Mouse (Mus musculus): ENCODE data around the gene Insr. TPM values are rescaled to one million over a fixed set of nuclear protein-coding genes. Genes with fewer than 3 reads are reported as not detected.
A peak's percentile ranks its signal among the peaks of the same experiment; 100 is the strongest.
"Not testable (repeated sequence)": the region's sequence is repeated elsewhere in the genome, so short reads cannot be mapped to it uniquely, and the experiment has no call there.

Insr gene
- polyA plus RNA-seq, 1 experiment = 31.2 TPM

- TF ChIP-seq POLR2A (IDR thresholded peaks at IDR 0.05; ENCODE audit: low read depth, low read length) = no peak
- TF ChIP-seq CTCF (IDR thresholded peaks at IDR 0.05; ENCODE audit: borderline replicate concordance, insufficient read depth, low read length) = no peak
- no peak overlapping the region for H3K4me3 ChIP-seq (ENCODE audit: insufficient read depth, low read length)
Measured at GRCm38 (mm10) chr8:3309636-3310035, 30.2 kb upstream of the Insr start.

GRCm38 (mm10) chr8:3308205-3308800 is 28.9 kb upstream of the Insr start:
- not testable (repeated sequence) for H3K4me3 ChIP-seq (ENCODE audit: insufficient read depth, low read length); H3K4me1 ChIP-seq (ENCODE audit: control insufficient read depth, insufficient read depth, low read length); H3K27ac ChIP-seq (ENCODE audit: insufficient read depth, low read length)

More at GRCm38 (mm10) chr8:3309636-3310035, 30.2 kb upstream of the Insr start:
- no peak overlapping the region for H3K27ac ChIP-seq (ENCODE audit: insufficient read depth, low read length)
- H3K4me1 ChIP-seq (ENCODE audit: control insufficient read depth, insufficient read depth, low read length) = no peaks in the 10 kb centered on the region

- no peaks in the 10 kb centered on the region for H3K4me1 ChIP-seq (ENCODE audit: control insufficient read depth, insufficient read depth, low read length)
- no peak overlapping the region for H3K27ac ChIP-seq (ENCODE audit: insufficient read depth, low read length)
- H3K4me3 ChIP-seq (ENCODE audit: insufficient read depth, low read length) = no peak overlapping the region
- TF ChIP-seq CTCF (IDR thresholded peaks at IDR 0.05; ENCODE audit: borderline replicate concordance, insufficient read depth, low read length) (no peak), POLR2A (IDR thresholded peaks at IDR 0.05; ENCODE audit: low read depth, low read length) (no peak)
Measured at GRCm38 (mm10) chr8:3302131-3302530, 22.7 kb upstream of the Insr start.

GRCm38 (mm10) chr8:3299322-3299721 is 19.9 kb upstream of the Insr start:
- TF ChIP-seq CTCF (IDR thresholded peaks at IDR 0.05; ENCODE audit: borderline replicate concordance, insufficient read depth, low read length) = no peak
- no peak for TF ChIP-seq POLR2A (IDR thresholded peaks at IDR 0.05; ENCODE audit: low read depth, low read length)
- no peak overlapping the region for H3K4me3 ChIP-seq (ENCODE audit: insufficient read depth, low read length)
- no peak overlapping the region for H3K27ac ChIP-seq (ENCODE audit: insufficient read depth, low read length)
- no peaks in the 10 kb centered on the region for H3K4me1 ChIP-seq (ENCODE audit: control insufficient read depth, insufficient read depth, low read length)

GRCm38 (mm10) chr8:3285824-3286223 is 6.4 kb upstream of the Insr start:
- TF ChIP-seq CTCF (IDR thresholded peaks at IDR 0.05; ENCODE audit: borderline replicate concordance, insufficient read depth, low read length) (no peak), POLR2A (IDR thresholded peaks at IDR 0.05; ENCODE audit: low read depth, low read length) (no peak)
- no peak overlapping the region for H3K27ac ChIP-seq (ENCODE audit: insufficient read depth, low read length)
- H3K4me1 ChIP-seq (ENCODE audit: control insufficient read depth, insufficient read depth, low read length) = no peaks in the 10 kb centered on the region
- no peak overlapping the region for H3K4me3 ChIP-seq (ENCODE audit: insufficient read depth, low read length)

GRCm38 (mm10) chr8:3284656-3285055 is 5.2 kb upstream of the Insr start:
- H3K4me1 ChIP-seq (ENCODE audit: control insufficient read depth, insufficient read depth, low read length) = no peaks in the 10 kb centered on the region
- H3K27ac ChIP-seq (ENCODE audit: insufficient read depth, low read length) = no peak overlapping the region
- H3K4me3 ChIP-seq (ENCODE audit: insufficient read depth, low read length) = no peak overlapping the region
- TF ChIP-seq CTCF (IDR thresholded peaks at IDR 0.05; ENCODE audit: borderline replicate concordance, insufficient read depth, low read length) (no peak), POLR2A (IDR thresholded peaks at IDR 0.05; ENCODE audit: low read depth, low read length) (no peak)

- no peak overlapping the region for H3K4me3 ChIP-seq (ENCODE audit: insufficient read depth, low read length)
- no peak overlapping the region for H3K27ac ChIP-seq (ENCODE audit: insufficient read depth, low read length)
- H3K4me1 ChIP-seq (ENCODE audit: control insufficient read depth, insufficient read depth, low read length) = no peaks in the 10 kb centered on the region; the same call in 1 of the 2 replicates
- TF ChIP-seq POLR2A (IDR thresholded peaks at IDR 0.05; ENCODE audit: low read depth, low read length) (no peak), CTCF (IDR thresholded peaks at IDR 0.05; ENCODE audit: borderline replicate concordance, insufficient read depth, low read length) (no peak)
Measured at GRCm38 (mm10) chr8:3281296-3281695, 1.9 kb upstream of the Insr start.

- no peak overlapping the region for H3K27ac ChIP-seq (ENCODE audit: insufficient read depth, low read length)
- TF ChIP-seq POLR2A (IDR thresholded peaks at IDR 0.05; ENCODE audit: low read depth, low read length) (no peak), CTCF (IDR thresholded peaks at IDR 0.05; ENCODE audit: borderline replicate concordance, insufficient read depth, low read length) (no peak)
- no peaks in the 10 kb centered on the region; the same call in 1 of the 2 replicates for H3K4me1 ChIP-seq (ENCODE audit: control insufficient read depth, insufficient read depth, low read length)
- H3K4me3 ChIP-seq (ENCODE audit: insufficient read depth, low read length) = no peak overlapping the region
Measured at GRCm38 (mm10) chr8:3280266-3280910, 971 bp upstream of the Insr start.

GRCm38 (mm10) chr8:3279721-3280077 is 282 bp upstream of the Insr start:
- Histone ChIP-seq H3K27ac (ENCODE audit: insufficient read depth, low read length) (no peak overlapping the region), H3K4me1 (ENCODE audit: control insufficient read depth, insufficient read depth, low read length) (no peaks in the 10 kb centered on the region; the same call in 1 of the 2 replicates), H3K4me3 (ENCODE audit: insufficient read depth, low read length) (peak overlapping the region; percentile 50)
- TF ChIP-seq POLR2A (IDR thresholded peaks at IDR 0.05; ENCODE audit: low read depth, low read length) (no peak), CTCF (IDR thresholded peaks at IDR 0.05; ENCODE audit: borderline replicate concordance, insufficient read depth, low read length) (no peak)

- no peak overlapping the region for H3K27ac ChIP-seq (ENCODE audit: insufficient read depth, low read length)
- TF ChIP-seq POLR2A (IDR thresholded peaks at IDR 0.05; ENCODE audit: low read depth, low read length) (no peak), CTCF (IDR thresholded peaks at IDR 0.05; ENCODE audit: borderline replicate concordance, insufficient read depth, low read length) (no peak)
- no peaks in the 10 kb centered on the region; the same call in 1 of the 2 replicates for H3K4me1 ChIP-seq (ENCODE audit: control insufficient read depth, insufficient read depth, low read length)
- peak overlapping the region; percentile 81 for H3K4me3 ChIP-seq (ENCODE audit: insufficient read depth, low read length)
Measured at GRCm38 (mm10) chr8:3278181-3278820, 1.1 kb downstream of the Insr start.
